Mouse (Mus musculus) CH12.LX (cell line): ENCODE data around the gene Ppt2. TPM values are rescaled to one million over a fixed set of nuclear protein-coding genes. Genes with fewer than 3 reads are reported as not detected.

Experiments
- DNase-seq: peaks from one replicate; pipeline ENCODE4 v3.0.0-alpha.2; 2013; ENCODE audit errors: extremely low read depth
- H3K27ac ChIP-seq: 2 replicates; pipeline ENCODE4 v1.5.1; 2012; ENCODE audit warnings: low read depth, mild to moderate bottlenecking, control low read depth, moderate library complexity; ENCODE audit not compliant: insufficient read depth
- H3K27me3 ChIP-seq: replicated peaks from 2 replicates; pipeline ENCODE3; 2012; ENCODE audit warnings: inconsistent platforms
- H3K36me3 ChIP-seq, 2 experiments: replicated peaks in 1 of 2; 2 replicates each; pipeline versions ENCODE3 to v1.6.1; 2012; ENCODE audit warnings: inconsistent platforms in 1 of 2, low read length in 1 of 2, mild to moderate bottlenecking in 1 of 2, mixed read lengths in 1 of 2, moderate library complexity in 1 of 2; ENCODE audit not compliant: control insufficient read depth in 1 of 2, insufficient read depth in 1 of 2
- H3K4me1 ChIP-seq, 2 experiments: 2 replicates each; pipeline ENCODE4 v1.6.1; 2012; ENCODE audit warnings: inconsistent platforms in 1 of 2, moderate library complexity in 1 of 2; ENCODE audit not compliant: insufficient read depth in 2 of 2, control insufficient read depth in 1 of 2
- H3K4me2 ChIP-seq: 2 replicates; pipeline ENCODE4 v1.6.1; 2012; ENCODE audit warnings: low read depth, mild to moderate bottlenecking, control low read depth; ENCODE audit not compliant: poor library complexity, insufficient read depth, severe bottlenecking
- H3K4me3 ChIP-seq, 3 experiments: fragments of 150-350 bp in 1 of 3; sonication (generic) in 1 of 3; replicated peaks in 1 of 3; 2 replicates each; pipeline versions ENCODE3 to v1.5.1; 2011 to 2012; ENCODE audit warnings: low read depth in 2 of 3, low read length in 2 of 3, mild to moderate bottlenecking in 2 of 3, moderate library complexity in 2 of 3, control low read depth in 1 of 3, improper control_type of control experiment in 1 of 3, inconsistent platforms in 1 of 3, mixed read lengths in 1 of 3; ENCODE audit not compliant: poor library complexity in 1 of 3
- H3K79me2 ChIP-seq: replicated peaks from 2 replicates; pipeline ENCODE4 v1.6.1; 2012; ENCODE audit warnings: mild to moderate bottlenecking, moderate library complexity; ENCODE audit not compliant: control insufficient read depth, poor library complexity, insufficient read depth, severe bottlenecking; ENCODE audit errors: extremely low read depth
- H3K9ac ChIP-seq: 2 replicates; pipeline ENCODE4 v1.6.1; 2012; ENCODE audit warnings: low read depth, mild to moderate bottlenecking, control low read depth, moderate library complexity; ENCODE audit not compliant: insufficient read depth
- H3K9me3 ChIP-seq: replicated peaks from 2 replicates; pipeline ENCODE3; 2012; ENCODE audit warnings: low read length, inconsistent platforms, mixed read lengths
- CHD1 ChIP-seq: IDR thresholded peaks from 2 replicates; pipeline ENCODE4 v1.6.1; 2012; ENCODE audit warnings: low read depth, low read length, improper control_type of control experiment, inconsistent platforms
- CHD2 ChIP-seq: IDR thresholded peaks from 2 replicates; pipeline ENCODE4 v1.6.1; 2011; ENCODE audit warnings: low read length, improper control_type of control experiment
- CTCF ChIP-seq, 2 experiments: IDR thresholded peaks in 1 of 2; conservative IDR thresholded peaks in 1 of 2; 2 replicates each; pipeline ENCODE4 v1.5.1; 2011 to 2012; ENCODE audit warnings: low read depth in 2 of 2, low read length in 2 of 2, improper control_type of control experiment in 1 of 2, inconsistent platforms in 1 of 2, mild to moderate bottlenecking in 1 of 2, moderate library complexity in 1 of 2
- E2F4 ChIP-seq: IDR thresholded peaks from 2 replicates; pipeline ENCODE4 v1.6.1; 2011; ENCODE audit warnings: low read depth, low read length, improper control_type of control experiment; ENCODE audit not compliant: insufficient replicate concordance
- EP300 ChIP-seq: IDR thresholded peaks from 2 replicates; pipeline ENCODE4 v1.6.1; 2011; ENCODE audit warnings: low read length, improper control_type of control experiment
- ETS1 ChIP-seq: conservative IDR thresholded peaks from 2 replicates; pipeline ENCODE4 v1.6.1; 2012; ENCODE audit warnings: low read depth, mild to moderate bottlenecking, inconsistent platforms, low read length, improper control_type of control experiment, moderate library complexity
- GABPA ChIP-seq: IDR thresholded peaks from 2 replicates; pipeline ENCODE4 v1.6.1; 2012; ENCODE audit warnings: low read depth, low read length, improper control_type of control experiment, inconsistent platforms; ENCODE audit not compliant: insufficient replicate concordance
- HCFC1 ChIP-seq: IDR thresholded peaks from 2 replicates; pipeline ENCODE4 v1.6.1; 2012; ENCODE audit warnings: low read depth, mild to moderate bottlenecking, inconsistent platforms, low read length, improper control_type of control experiment
- IRF4 ChIP-seq: IDR thresholded peaks from 2 replicates; pipeline ENCODE4 v1.6.1; 2014; ENCODE audit warnings: low read depth, mild to moderate bottlenecking, inconsistent platforms, low read length, improper control_type of control experiment
- JUN ChIP-seq: IDR thresholded peaks from 2 replicates; pipeline ENCODE4 v1.6.1; 2011; ENCODE audit warnings: low read depth, mild to moderate bottlenecking, low read length, improper control_type of control experiment, moderate library complexity; ENCODE audit not compliant: insufficient read depth
- KAT2A ChIP-seq: IDR thresholded peaks from 2 replicates; pipeline ENCODE4 v1.6.1; 2012; ENCODE audit warnings: low read length, improper control_type of control experiment, inconsistent platforms; ENCODE audit not compliant: insufficient replicate concordance
- MAX ChIP-seq: IDR thresholded peaks from 2 replicates; pipeline ENCODE4 v1.6.1; 2011; ENCODE audit warnings: low read length, improper control_type of control experiment
- MAZ ChIP-seq: IDR thresholded peaks from 2 replicates; pipeline ENCODE4 v1.6.1; 2012; ENCODE audit warnings: low read depth, mild to moderate bottlenecking, inconsistent platforms, low read length, improper control_type of control experiment, moderate library complexity
- MXI1 ChIP-seq: IDR thresholded peaks from 2 replicates; pipeline ENCODE4 v1.6.1; 2011; ENCODE audit warnings: mild to moderate bottlenecking, low read depth, low read length, improper control_type of control experiment
- MYC ChIP-seq: IDR thresholded peaks from 2 replicates; pipeline ENCODE4 v1.6.1; 2011; ENCODE audit warnings: low read depth, mild to moderate bottlenecking, improper control_type of control experiment, low read length
- NELFE ChIP-seq: IDR thresholded peaks from 2 replicates; pipeline ENCODE4 v1.6.1; 2011; ENCODE audit warnings: low read depth, low read length, improper control_type of control experiment
- NRF1 ChIP-seq: IDR thresholded peaks from 2 replicates; pipeline ENCODE4 v1.6.1; 2014; ENCODE audit warnings: low read depth, mild to moderate bottlenecking, inconsistent platforms, low read length, improper control_type of control experiment, moderate library complexity
- PAX5 ChIP-seq: IDR thresholded peaks from 2 replicates; pipeline ENCODE4 v1.6.1; 2012; ENCODE audit warnings: low read length, inconsistent platforms, mixed read lengths
- POLR2A ChIP-seq: IDR thresholded peaks from 2 replicates; pipeline ENCODE4 v1.6.1; 2011; ENCODE audit warnings: low read depth, mild to moderate bottlenecking, improper control_type of control experiment, low read length
- RAD21 ChIP-seq: IDR thresholded peaks from 2 replicates; pipeline ENCODE4 v1.6.1; 2011; ENCODE audit warnings: low read depth, mild to moderate bottlenecking, low read length, improper control_type of control experiment, moderate library complexity
- RCOR1 ChIP-seq: conservative IDR thresholded peaks from 2 replicates; pipeline ENCODE4 v1.6.1; 2012; ENCODE audit warnings: low read depth, mild to moderate bottlenecking, inconsistent platforms, low read length, improper control_type of control experiment
- SIN3A ChIP-seq: IDR thresholded peaks from 2 replicates; pipeline ENCODE4 v1.6.1; 2012; ENCODE audit warnings: low read length, improper control_type of control experiment, inconsistent platforms
- TBP ChIP-seq: conservative IDR thresholded peaks from 2 replicates; pipeline ENCODE4 v1.6.1; 2011; ENCODE audit warnings: low read depth, low read length, improper control_type of control experiment
- TCF12 ChIP-seq: IDR thresholded peaks from 2 replicates; pipeline ENCODE4 v1.6.1; 2014; ENCODE audit warnings: low read depth, mild to moderate bottlenecking, inconsistent platforms, low read length, improper control_type of control experiment
- UBTF ChIP-seq: IDR thresholded peaks from 2 replicates; pipeline ENCODE4 v1.6.1; 2012; ENCODE audit warnings: low read depth, mild to moderate bottlenecking, inconsistent platforms, low read length, improper control_type of control experiment, moderate library complexity
- USF1 ChIP-seq: IDR thresholded peaks from 2 replicates; pipeline ENCODE4 v1.6.1; 2014; ENCODE audit warnings: low read depth, mild to moderate bottlenecking, inconsistent platforms, low read length, improper control_type of control experiment
- ZMIZ1 ChIP-seq: IDR thresholded peaks from 2 replicates; pipeline ENCODE4 v1.6.1; 2012; ENCODE audit warnings: low read depth, mild to moderate bottlenecking, inconsistent platforms, low read length, improper control_type of control experiment
- ZNF384 ChIP-seq: IDR thresholded peaks from 2 replicates; pipeline ENCODE4 v1.6.1; 2012; ENCODE audit warnings: low read depth, low read length, improper control_type of control experiment, inconsistent platforms
- dilution Hi-C: fragments of 300-500 bp; cut with MboI; formaldehyde crosslinking; loops from 2 replicates; pipeline ENCODE4 v1.14.3; 2020; ENCODE audit warnings: low sequenced_read_pairs; ENCODE audit not compliant: extremely low pct_unique_long_range_greater_than_20kb, extremely low pct_ligation_motif_present
- in situ Hi-C: fragments of 300-500 bp; cut with MboI; formaldehyde crosslinking; loops from 3 replicates; pipeline ENCODE4 v1.14.3; 2019; ENCODE audit warnings: low sequenced_read_pairs, low pct_ligation_motif_present, low pct_unique_long_range_greater_than_20kb, mixed read lengths
- polyA plus RNA-seq: library from polyadenylated mRNA; unstranded; fragments of >175 nt; gene quantifications from 2 replicates; pipeline ENCODE4 v1.2.1, GENCODE M21; 2012; ENCODE audit warnings: low read depth; ENCODE audit not compliant: insufficient read length
- total RNA-seq, 2 experiments: library from RNA; depleted of rRNA; stranded (reverse); fragments of 300-350 nt in 1 of 2; fragments of >200 nt in 1 of 2; gene quantifications; 2 replicates each; pipeline ENCODE4 v1.2.3; 2012 to 2014

The Ppt2 gene
- total and polyA plus RNA-seq, 3 experiments, result 0.84 to 1.9 TPM; not detected in 1

DNA sequence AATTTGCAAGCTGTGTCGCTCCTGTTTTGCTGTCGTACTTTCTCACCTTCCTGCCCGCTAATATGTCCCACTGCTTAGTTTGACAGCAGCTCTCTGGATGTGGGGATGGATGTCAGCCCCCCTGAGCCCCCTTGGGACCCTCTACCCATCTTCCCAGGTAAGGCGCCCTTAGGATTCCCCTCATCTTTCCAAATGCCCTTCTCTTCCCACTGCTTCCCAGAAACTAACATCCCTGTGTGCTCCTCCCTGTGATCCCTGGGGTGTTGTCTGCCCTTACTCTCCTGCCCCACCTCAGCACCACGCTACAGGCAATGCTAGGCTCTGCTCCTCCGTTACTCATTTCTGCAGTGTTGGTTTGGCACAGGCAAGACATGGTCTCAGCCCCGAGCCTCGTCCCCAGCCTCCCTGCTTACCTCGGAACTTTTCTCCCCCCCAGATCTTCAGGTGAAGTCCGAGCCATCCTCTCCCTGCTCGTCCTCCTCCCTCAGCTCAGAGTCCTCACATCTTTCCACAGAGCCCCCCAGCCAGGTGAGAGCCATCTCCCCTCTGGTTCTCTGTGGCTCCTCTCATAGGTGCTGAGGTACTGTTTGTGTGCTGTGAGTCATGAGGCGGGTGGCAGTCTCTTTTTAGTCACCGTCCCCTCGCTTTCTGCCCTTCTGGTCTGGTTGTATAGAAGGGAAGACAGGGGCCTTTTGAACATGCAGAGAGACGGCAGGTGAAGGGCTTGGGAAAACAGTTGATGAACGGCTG is 20.0 kb upstream of the Ppt2 start:
- TF ChIP-seq IRF4 (no peak), ZMIZ1 (no peak), MXI1 (no peak), RAD21 (no peak), KAT2A (no peak), CTCF (conservative IDR thresholded peaks at IDR 0.05 in 1 of 2, IDR thresholded peaks at IDR 0.05 in 1 of 2; ENCODE audit: low read depth in 2 of 2, low read length in 2 of 2) (no peak)
- TF ChIP-seq, all 38 proteins: peak for 0
- peaks cover 9% of the 10 kb centered on the region for H3K27me3 ChIP-seq
- dilution Hi-C loops (no loop called here), in situ Hi-C loops (no loop called here)
- no peaks in the 10 kb centered on the region for H3K9me3 ChIP-seq
- H3K4me1 ChIP-seq, result peaks cover 16 to 45% of the 10 kb centered on the region in 2 experiments
- no peak overlapping the region for H3K27ac ChIP-seq
- no peak overlapping the region; the same call in 1 of the 2 replicates for H3K9ac ChIP-seq
- peaks cover 38 to 59% of the 10 kb centered on the region in 2 experiments for H3K36me3 ChIP-seq
- peak overlapping the region; percentile 85 for H3K4me2 ChIP-seq
- H3K79me2 ChIP-seq, result no peaks in the 10 kb centered on the region; the same call in 1 of the 2 replicates
- no peak for DNase-seq
- H3K4me3 ChIP-seq, result peak overlapping the region in 1 of 3 experiments; percentile 94

DNA sequence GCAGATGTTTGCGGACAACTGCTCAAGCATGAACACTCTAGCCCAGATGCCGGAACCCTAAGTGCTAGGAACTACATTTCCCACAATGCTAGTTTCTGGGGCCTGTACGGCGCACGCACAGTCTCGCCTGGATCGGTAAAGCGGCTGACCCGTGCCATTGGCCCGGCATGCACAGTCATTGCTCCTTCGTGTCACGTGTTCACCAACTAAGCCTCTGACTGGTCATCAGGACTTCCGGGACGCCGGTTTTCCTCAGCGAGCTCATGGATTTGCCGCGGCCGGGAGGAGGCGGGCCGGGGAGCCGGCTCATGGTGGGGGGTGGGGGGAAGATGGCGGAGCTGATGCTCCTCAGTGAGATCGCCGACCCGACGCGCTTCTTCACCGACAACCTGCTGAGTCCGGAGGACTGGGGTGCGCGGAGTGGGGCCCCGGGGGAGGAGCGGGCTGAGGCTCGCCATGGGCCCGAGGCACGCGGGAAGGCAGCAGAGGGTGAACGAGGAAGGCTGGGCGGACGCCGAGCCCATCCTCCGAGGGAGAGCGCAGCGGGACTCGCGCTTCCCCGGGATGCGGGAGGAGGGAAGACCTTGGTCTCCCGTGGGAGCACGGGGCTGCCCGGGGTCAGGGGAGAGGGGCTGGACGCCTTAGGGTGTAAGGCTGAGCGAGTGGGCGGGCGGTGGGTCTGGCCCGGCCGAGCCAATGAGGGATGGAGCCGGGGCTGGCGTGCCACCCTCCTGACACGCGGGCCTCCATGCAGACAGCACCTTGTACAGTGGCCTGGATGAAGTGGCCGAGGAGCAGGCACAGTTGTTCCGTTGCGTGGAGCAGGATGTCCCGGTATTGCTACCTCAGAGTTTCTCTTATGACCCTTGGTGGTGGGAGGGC is 18.8 kb upstream of the Ppt2 start, which contains the start of gene Atf6b:
Gene Atf6b, plus strand, starts transcription at position 241 of the 882 bp plus-strand sequence.
- H3K9ac ChIP-seq, result peak within 1 kb of the TSS; percentile 90
- H3K36me3 ChIP-seq, result peaks cover 27 to 47% of the 10 kb centered on the region in 2 experiments
- H3K9me3 ChIP-seq, result no peaks in the 10 kb centered on the region
- H3K79me2 ChIP-seq, result no peaks in the 10 kb centered on the region; the same call in 1 of the 2 replicates
- peak; percentile 98 for DNase-seq
- in situ Hi-C loops, result no loop called here
- peak within 1 kb of the TSS; percentile 85 for H3K4me2 ChIP-seq
- peak within 1 kb of the TSS; percentile 86 to 94 (median 94) for H3K4me3 ChIP-seq
- peaks cover 16 to 45% of the 10 kb centered on the region in 2 experiments for H3K4me1 ChIP-seq
- peaks cover 19% of the 10 kb centered on the region for H3K27me3 ChIP-seq
- H3K27ac ChIP-seq, result peak within 1 kb of the TSS; percentile 42; the same call in 1 of the 2 replicates
- dilution Hi-C loops, result no loop called here
- TF ChIP-seq MXI1 (peak; percentile 80), RCOR1 (no peak), ZMIZ1 (no peak; the same call in 1 of the 2 replicates), POLR2A (peak; percentile 82), IRF4 (peak; percentile 8; the same call in 1 of the 2 replicates), JUN (no peak), UBTF (no peak), MAZ (no peak), MYC (peak; percentile 61; the same call in 1 of the 2 replicates), CTCF (conservative IDR thresholded peaks at IDR 0.05 in 1 of 2, IDR thresholded peaks at IDR 0.05 in 1 of 2; ENCODE audit: low read depth in 2 of 2, low read length in 2 of 2) (no peak), GABPA (peak; percentile 8; the same call in 1 of the 2 replicates), USF1 (peak; percentile 96), TCF12 (peak; percentile 46; the same call in 1 of the 2 replicates), NRF1 (peak; percentile 83), SIN3A (peak; percentile 63; the same call in 1 of the 2 replicates), CHD1 (no peak), NELFE (peak; percentile 31; the same call in 1 of the 2 replicates), HCFC1 (peak; percentile 97), MAX (peak; percentile 98), E2F4 (no peak), CHD2 (peak; percentile 85; the same call in 1 of the 2 replicates), ZNF384 (no peak), PAX5 (no peak), TBP (no peak), RAD21 (no peak), ETS1 (no peak), EP300 (no peak)
